ENCODE assay signal across 8 mouse cellular contexts in the genomic region with DNA sequence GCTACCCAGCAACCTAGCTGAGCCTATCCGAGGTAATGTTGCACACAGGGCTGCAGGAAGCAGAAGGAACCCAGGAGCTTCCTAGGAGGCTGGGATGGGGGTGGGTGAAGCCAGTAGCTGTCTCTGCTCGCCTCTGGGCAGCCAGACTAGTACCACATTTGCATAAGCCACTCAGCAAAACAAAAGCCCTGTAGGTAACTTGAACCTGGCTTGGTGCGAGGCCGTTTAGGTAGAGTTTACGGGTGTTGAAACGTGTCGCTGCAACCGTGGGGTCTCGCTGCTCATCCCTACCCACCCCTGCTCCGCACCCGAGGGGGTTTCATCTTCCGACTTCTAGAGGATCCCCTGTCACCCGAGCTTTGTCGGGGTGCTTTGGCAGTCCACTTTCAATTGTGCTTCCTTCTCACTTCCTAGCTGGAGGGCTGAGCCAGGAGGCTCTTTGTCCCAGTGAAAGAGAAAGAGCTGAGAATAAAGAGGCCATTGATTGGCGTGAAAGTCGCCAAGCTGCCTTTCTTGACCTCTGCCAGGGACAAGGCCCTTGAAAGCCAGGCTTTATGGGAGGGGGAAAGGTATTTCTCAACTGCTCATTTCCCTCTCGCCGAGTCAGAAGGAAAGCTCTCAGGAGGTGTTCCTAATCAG. TPM values are rescaled to one million over a fixed set of nuclear protein-coding genes. Genes with fewer than 3 reads are reported as not detected.
A peak's percentile ranks its signal among the peaks of the same experiment; 100 is the strongest.
DNase-seq lines count a peak whose midpoint lies in the region; ATAC-seq and TF ChIP-seq lines count a peak whose summit lies in the region.
"Had no signal": no experiment of that assay in that cellular context is flagged by ENCODE, and none has a peak within 500 bp of the region (broad histone marks: within the 10 kb centered on the region; RNA-seq: fewer than 3 reads in every experiment).

No protein-coding gene starts in this region.

- peaks cover 4% of the 10 kb centered on the region; the same call in 1 of the 2 replicates for H3K27me3 ChIP-seq in embryonic facial prominence, embryonic 11.5 days (ENCODE audit: control insufficient read depth, insufficient read depth, low read length)
- H3K27me3 ChIP-seq in limb, embryonic 10.5 days (ENCODE audit: low read depth, poor library complexity, severe bottlenecking), result peaks cover 92% of the 10 kb centered on the region
- H3K27me3 ChIP-seq in midbrain, embryonic 15.5 days (replicated peaks), result peaks cover 17% of the 10 kb centered on the region
- no peaks in the 10 kb centered on the region; the same call in 1 of the 2 replicates for H3K27me3 ChIP-seq in cerebellum, adult 2 months (ENCODE audit: control insufficient read depth, insufficient read depth, low read length)

- peak; percentile 41 for ATAC-seq in embryonic facial prominence, embryonic 11.5 days (replicated peaks; ENCODE audit: insufficient number of reproducible peaks, low FRiP score, low TSS enrichment, low read depth)
- ATAC-seq in midbrain, embryonic 15.5 days (replicated peaks), result peak; percentile 71
- no peak; the same call in 1 of the 2 replicates for ATAC-seq in frontal cortex, adult (ENCODE audit: low TSS enrichment)

- peak overlapping the region; percentile 19; the same call in 1 of the 2 replicates for H3K4me2 ChIP-seq in embryonic facial prominence, embryonic 11.5 days (ENCODE audit: low read depth, low read length)
- peak overlapping the region; percentile 23 for H3K4me2 ChIP-seq in midbrain, embryonic 15.5 days

- WGBS in embryonic facial prominence, embryonic 11.5 days, result 2% methylated on average over 18 of the region's 18 CpGs
- 3% methylated on average over 18 of the region's 18 CpGs for WGBS in limb, embryonic 10.5 days
- 5% methylated on average over 18 of the region's 18 CpGs for WGBS in midbrain, embryonic 15.5 days
- 43% methylated on average over 18 of the region's 18 CpGs for WGBS in cerebellum, adult 2 months

- peak; percentile 78 for DNase-seq in WW6 (ENCODE audit: low read depth, low spot score)
- DNase-seq in embryonic facial prominence, embryonic 11.5 days (ENCODE audit: low spot score), result peak; percentile 58
- DNase-seq in limb, embryonic 10.5 days (ENCODE audit: low spot score), result peak; percentile 61
- no peak for DNase-seq in cerebellum, adult 2 months
- DNase-seq in left cerebral cortex, postnatal 10 days (ENCODE audit: extremely low spot score in 1 of 2, low spot score in 2 of 2), result no peak

- H3K27ac ChIP-seq in embryonic facial prominence, embryonic 11.5 days (replicated peaks; ENCODE audit: low read depth, low read length), result 0 out of 2 replicates have a peak overlapping the region, but pooled peaks have one; percentile 20
- peak overlapping the region; percentile 88 for H3K27ac ChIP-seq in limb, embryonic 10.5 days
- no peak overlapping the region for H3K27ac ChIP-seq in midbrain, embryonic 15.5 days
- H3K27ac ChIP-seq in cerebellum, adult 2 months (ENCODE audit: insufficient read depth, low read length), result no peak overlapping the region

- peaks cover 13% of the 10 kb centered on the region for H3K4me1 ChIP-seq in embryonic facial prominence, embryonic 11.5 days (ENCODE audit: control insufficient read depth, insufficient read depth, low read length)
- peaks cover 33% of the 10 kb centered on the region for H3K4me1 ChIP-seq in limb, embryonic 10.5 days
- H3K4me1 ChIP-seq in midbrain, embryonic 15.5 days, result peaks cover 20% of the 10 kb centered on the region
- H3K4me1 ChIP-seq in cerebellum, adult 2 months (ENCODE audit: control insufficient read depth, insufficient read depth, low read length), result peaks cover 3% of the 10 kb centered on the region; the same call in 1 of the 2 replicates

- H3K9ac ChIP-seq in embryonic facial prominence, embryonic 11.5 days (replicated peaks; ENCODE audit: low read length), result 0 out of 2 replicates have a peak overlapping the region, but pooled peaks have one; percentile 18
- H3K9ac ChIP-seq in midbrain, embryonic 15.5 days, result no peak overlapping the region

- no peak for TF ChIP-seq CTCF in cerebellum, adult 2 months (IDR thresholded peaks at IDR 0.05; ENCODE audit: borderline replicate concordance, insufficient read depth, low read depth, low read length)

- H3K9me3 ChIP-seq in embryonic facial prominence, embryonic 11.5 days (replicated peaks; ENCODE audit: control insufficient read depth, low read length), result no peaks in the 10 kb centered on the region
- no peaks in the 10 kb centered on the region for H3K9me3 ChIP-seq in limb, embryonic 10.5 days (replicated peaks)
- no peaks in the 10 kb centered on the region for H3K9me3 ChIP-seq in midbrain, embryonic 15.5 days

- no peaks in the 10 kb centered on the region for H3K36me3 ChIP-seq in embryonic facial prominence, embryonic 11.5 days (replicated peaks; ENCODE audit: control insufficient read depth, insufficient read depth, low read depth, low read length)
- no peaks in the 10 kb centered on the region for H3K36me3 ChIP-seq in limb, embryonic 10.5 days
- no peaks in the 10 kb centered on the region for H3K36me3 ChIP-seq in midbrain, embryonic 15.5 days (replicated peaks)

- intact Hi-C loops in left cerebral cortex, postnatal 10 days (cut with DNase I), result no loop called here

- no peak overlapping the region for H3K4me3 ChIP-seq in embryonic facial prominence, embryonic 11.5 days (ENCODE audit: low read depth, low read length)
- peak overlapping the region; percentile 39 for H3K4me3 ChIP-seq in limb, embryonic 10.5 days
- no peak overlapping the region for H3K4me3 ChIP-seq in midbrain, embryonic 15.5 days
- H3K4me3 ChIP-seq in cerebellum, adult 2 months (replicated peaks; ENCODE audit: insufficient read depth, low read depth, low read length), result no peak overlapping the region
- H3K4me3 ChIP-seq: erythroblast, embryonic 14.5 days had no signal

- no peak for TF ChIP-seq POLR2A in cerebellum, adult 2 months (IDR thresholded peaks at IDR 0.05; ENCODE audit: borderline replicate concordance, insufficient read depth, low read length)

RNA-seq across cellular contexts. Expression of a gene that starts 48.3 kb away (rescaled TPM):
- polyA plus RNA-seq in embryonic facial prominence, embryonic 11.5 days (2014; fragmentation: Nextera tagmentation; extraction: Ambion mirVana), result 15.2 and 15.5 TPM in 2 replicates
- polyA plus RNA-seq in limb, embryonic 10.5 days (2016; fragmentation: Nextera tagmentation; extraction: Ambion mirVana), result 14.1 and 15.9 TPM in 2 replicates
- polyA plus RNA-seq in midbrain, embryonic 15.5 days (2015; fragmentation: Nextera tagmentation; extraction: Ambion mirVana), result 23.4 and 27.3 TPM in 2 replicates
- polyA plus RNA-seq in cerebellum, adult 2 months (2012; rRNA removed), result 30.0 and 31.7 TPM in 2 replicates
- 10 to 100 TPM; 52.3 to 57.9 TPM for total RNA-seq in left cerebral cortex, postnatal 10 days (2021)

Comparison
In these comparisons a context has a peak if more than half of its experiments do, and no peak if none do; other contexts are left out.
1. DNase-seq: peak in WW6 (single experiment), embryonic facial prominence, embryonic 11.5 days (single experiment) and limb, embryonic 10.5 days (single experiment); none in cerebellum, adult 2 months (0 of 2) and left cerebral cortex, postnatal 10 days (0 of 2).
2. H3K27ac ChIP-seq: peak in embryonic facial prominence, embryonic 11.5 days (single experiment) and limb, embryonic 10.5 days (single experiment); none in midbrain, embryonic 15.5 days (single experiment) and cerebellum, adult 2 months (single experiment).